Mouse (Mus musculus) MEL (cell line): ENCODE data around the gene Trim38. TPM values are rescaled to one million over a fixed set of nuclear protein-coding genes. Genes with fewer than 3 reads are reported as not detected.
A peak's percentile ranks its signal among the peaks of the same experiment; 100 is the strongest.

Experiments used
- DNase-seq: peaks from one replicate; pipeline ENCODE4 v3.0.0; 2011; ENCODE audit warnings: low read depth, low spot score
- H3K27ac ChIP-seq: 2 replicates; pipeline ENCODE4 v1.5.1; 2012; ENCODE audit warnings: low read depth, mild to moderate bottlenecking, control low read depth, low read length, moderate library complexity; ENCODE audit not compliant: control insufficient read depth
- H3K27me3 ChIP-seq, 2 experiments: fragments of 150-350 bp in 1 of 2; sonication (generic) in 1 of 2; 2 replicates each; pipeline ENCODE4 v1.6.1; 2012; ENCODE audit warnings: low read length in 2 of 2, mild to moderate bottlenecking in 2 of 2, improper control_type of control experiment in 1 of 2, moderate library complexity in 1 of 2; ENCODE audit not compliant: insufficient read depth in 2 of 2, control insufficient read depth in 1 of 2
- H3K36me3 ChIP-seq, 2 experiments: 2 replicates each; pipeline ENCODE4 v1.6.1; 2012 to 2014; ENCODE audit warnings: low read length in 2 of 2, improper control_type of control experiment in 1 of 2, inconsistent platforms in 1 of 2, mild to moderate bottlenecking in 1 of 2; ENCODE audit not compliant: insufficient read depth in 2 of 2, control insufficient read depth in 1 of 2
- H3K4me1 ChIP-seq, 2 experiments: fragments of 150-350 bp in 1 of 2; sonication (generic) in 1 of 2; 2 replicates each; pipeline ENCODE4 v1.6.1; 2012; ENCODE audit warnings: low read length in 2 of 2, improper control_type of control experiment in 1 of 2, mild to moderate bottlenecking in 1 of 2; ENCODE audit not compliant: insufficient read depth in 2 of 2, control insufficient read depth in 1 of 2
- H3K4me3 ChIP-seq, 2 experiments: fragments of 150-350 bp in 1 of 2; sonication (generic) in 1 of 2; 2 replicates each; pipeline ENCODE4 v1.5.1; 2012; ENCODE audit warnings: low read depth in 2 of 2, low read length in 2 of 2, mild to moderate bottlenecking in 2 of 2, moderate library complexity in 2 of 2, control low read depth in 1 of 2, improper control_type of control experiment in 1 of 2; ENCODE audit not compliant: control insufficient read depth in 1 of 2, insufficient read depth in 1 of 2
- H3K79me2 ChIP-seq: 2 replicates; pipeline ENCODE4 v1.6.1; 2012; ENCODE audit warnings: mild to moderate bottlenecking, low read length, moderate library complexity; ENCODE audit not compliant: control insufficient read depth, poor library complexity, insufficient read depth
- H3K9ac ChIP-seq: 2 replicates; pipeline ENCODE4 v1.6.1; 2012; ENCODE audit warnings: low read depth, mild to moderate bottlenecking, control low read depth, low read length, moderate library complexity; ENCODE audit not compliant: control insufficient read depth, poor library complexity, severe bottlenecking
- H3K9me3 ChIP-seq: fragments of 150-350 bp; sonication (generic); replicated peaks from 2 replicates; pipeline ENCODE4 v1.6.1; 2012; ENCODE audit warnings: mild to moderate bottlenecking, low read length, improper control_type of control experiment, moderate library complexity; ENCODE audit not compliant: insufficient read depth
- CHD2 ChIP-seq: IDR thresholded peaks from 2 replicates; pipeline ENCODE4 v1.6.1; 2011; ENCODE audit warnings: low read length, improper control_type of control experiment
- CTCF ChIP-seq, 3 experiments: IDR thresholded peaks in 2 of 3; conservative IDR thresholded peaks in 1 of 3; 2 replicates each; pipeline ENCODE4 v1.5.1; 2011 to 2012; ENCODE audit warnings: low read length in 3 of 3, low read depth in 2 of 3, mild to moderate bottlenecking in 2 of 3, improper control_type of control experiment in 1 of 3, inconsistent platforms in 1 of 3, mixed read lengths in 1 of 3, moderate library complexity in 1 of 3; ENCODE audit not compliant: control insufficient read depth in 1 of 3, insufficient read depth in 1 of 3, poor library complexity in 1 of 3, severe bottlenecking in 1 of 3
- ELF1 ChIP-seq: IDR thresholded peaks from 2 replicates; pipeline ENCODE4 v1.6.1; 2014; ENCODE audit warnings: low read depth, mild to moderate bottlenecking, inconsistent platforms, low read length, improper control_type of control experiment, moderate library complexity
- MAFK ChIP-seq: IDR thresholded peaks from 2 replicates; pipeline ENCODE4 v1.6.1; 2011; ENCODE audit warnings: low read depth, mild to moderate bottlenecking, low read length, improper control_type of control experiment, borderline replicate concordance
- MAX ChIP-seq: IDR thresholded peaks from 2 replicates; pipeline ENCODE4 v1.6.1; 2011; ENCODE audit warnings: low read length, improper control_type of control experiment
- NELFE ChIP-seq: IDR thresholded peaks from 2 replicates; pipeline ENCODE4 v1.6.1; 2011; ENCODE audit warnings: low read depth, low read length, improper control_type of control experiment
- NRF1 ChIP-seq: IDR thresholded peaks from 2 replicates; pipeline ENCODE4 v1.6.1; 2014; ENCODE audit warnings: low read depth, mild to moderate bottlenecking, inconsistent platforms, low read length, improper control_type of control experiment, moderate library complexity; ENCODE audit not compliant: poor library complexity, insufficient read depth, severe bottlenecking
- POLR2A ChIP-seq, 2 experiments: IDR thresholded peaks; 2 replicates each; pipeline ENCODE4 v1.6.1; 2011 to 2012; ENCODE audit warnings: low read length in 2 of 2, mild to moderate bottlenecking in 2 of 2, control low read depth in 1 of 2, improper control_type of control experiment in 1 of 2, low read depth in 1 of 2, moderate library complexity in 1 of 2; ENCODE audit not compliant: control insufficient read depth in 1 of 2, insufficient read depth in 1 of 2, poor library complexity in 1 of 2
- POLR2AphosphoS2 ChIP-seq: IDR thresholded peaks from 2 replicates; pipeline ENCODE4 v1.6.1; 2011; ENCODE audit warnings: low read length, improper control_type of control experiment
- POLR2AphosphoS5 ChIP-seq: IDR thresholded peaks from 2 replicates; pipeline ENCODE4 v1.6.1; 2012; ENCODE audit warnings: low read depth, borderline replicate concordance, mild to moderate bottlenecking, inconsistent platforms, low read length, moderate library complexity, mixed read lengths
- TAL1 ChIP-seq: IDR thresholded peaks from 2 replicates; pipeline ENCODE4 v1.6.1; 2012; ENCODE audit warnings: mild to moderate bottlenecking, inconsistent platforms, low read length, moderate library complexity, mixed read lengths
- TBP ChIP-seq: IDR thresholded peaks from 2 replicates; pipeline ENCODE4 v1.8.0; 2011; ENCODE audit warnings: low read depth, low read length, improper control_type of control experiment
- UBTF ChIP-seq: IDR thresholded peaks from 2 replicates; pipeline ENCODE4 v1.6.1; 2012; ENCODE audit warnings: low read depth, mild to moderate bottlenecking, inconsistent platforms, low read length, improper control_type of control experiment, moderate library complexity, borderline replicate concordance; ENCODE audit not compliant: insufficient read depth
- ZKSCAN1 ChIP-seq: IDR thresholded peaks from 2 replicates; pipeline ENCODE4 v1.6.1; 2012; ENCODE audit warnings: low read depth, mild to moderate bottlenecking, inconsistent platforms, low read length, improper control_type of control experiment, moderate library complexity
- ZMIZ1 ChIP-seq: IDR thresholded peaks from 2 replicates; pipeline ENCODE4 v1.6.1; 2012; ENCODE audit warnings: low read depth, mild to moderate bottlenecking, inconsistent platforms, low read length, improper control_type of control experiment, moderate library complexity
- polyA plus RNA-seq, 2 experiments: library from polyadenylated mRNA; stranded (reverse) in 1 of 2; unstranded in 1 of 2; fragments of >175 nt in 1 of 2; fragments of >200 nt in 1 of 2; gene quantifications; 2 replicates each; pipeline versions ENCODE4 v1.2.1 to v1.2.4; 2012; ENCODE audit warnings: low replicate concordance in 2 of 2, low read depth in 1 of 2; ENCODE audit not compliant: insufficient read length in 2 of 2, insufficient read depth in 1 of 2, missing spikeins in 1 of 2
- total RNA-seq: library from RNA; depleted of rRNA; stranded (reverse); fragments of 300-350 nt; gene quantifications from 2 replicates; pipeline ENCODE4 v1.2.3, GENCODE M21; 2012

The Trim38 gene
- total and polyA plus RNA-seq, 3 experiments: not detected

- Histone ChIP-seq H3K27ac (peak overlapping the region; percentile 81), H3K36me3 (peaks cover 0 to 49% of the 10 kb centered on the region in 2 experiments; a peak in 2 of 4 replicates), H3K4me1 (peaks cover 0 to 11% of the 10 kb centered on the region in 2 experiments; a peak in 2 of 4 replicates), H3K9ac (peak overlapping the region; percentile 67), H3K4me3 (peak overlapping the region in 1 of 2 experiments; percentile 30; a peak in 1 of 4 replicates), H3K79me2 (no peaks in the 10 kb centered on the region; the same call in 1 of the 2 replicates), H3K27me3 (no peaks in the 10 kb centered on the region), H3K9me3 (no peaks in the 10 kb centered on the region)
- TF ChIP-seq CHD2 (no peak), POLR2AphosphoS5 (peak; percentile 98; the same call in 1 of the 2 replicates), TBP (peak; percentile 39; the same call in 1 of the 2 replicates), CTCF (IDR thresholded peaks at IDR 0.05 in 2 of 3, conservative IDR thresholded peaks at IDR 0.05 in 1 of 3; ENCODE audit: control insufficient read depth in 1 of 3, insufficient read depth in 1 of 3, low read depth in 2 of 3, low read length in 3 of 3, poor library complexity in 1 of 3, severe bottlenecking in 1 of 3) (no peak), MAX (no peak), ELF1 (no peak), ZKSCAN1 (no peak), NRF1 (no peak), POLR2AphosphoS2 (no peak), POLR2A (IDR thresholded peaks at IDR 0.05; ENCODE audit: control insufficient read depth in 1 of 2, insufficient read depth in 1 of 2, low read depth in 1 of 2, low read length in 2 of 2, poor library complexity in 1 of 2) (peak; percentile 97 to 100), UBTF (peak; percentile 92; the same call in 1 of the 2 replicates), MAFK (no peak)
- peak; percentile 92 for DNase-seq
These were observed 12.4 kb upstream of the Trim38 start for GRCm38 (mm10) chr13:23757211-23757773.

DNA sequence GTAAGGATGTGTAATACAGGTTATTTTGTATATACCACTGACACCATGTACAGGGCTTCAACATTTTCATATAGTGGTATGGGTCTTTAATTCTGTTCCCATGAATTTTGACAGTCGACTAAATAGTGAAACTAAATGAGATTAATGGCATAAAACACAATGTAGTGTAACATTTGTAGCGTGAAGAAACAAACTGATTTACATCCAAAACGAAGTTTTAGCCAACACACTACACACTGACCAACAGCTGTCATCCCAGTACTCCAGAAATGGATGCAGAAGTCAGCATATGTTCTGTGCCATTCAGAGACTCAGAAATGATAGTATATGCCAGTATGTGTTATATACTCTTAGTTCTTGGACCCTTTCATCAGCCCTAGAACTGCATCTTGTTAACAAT lies 11.8 kb upstream of the Trim38 start:
- Histone ChIP-seq H3K9me3 (no peaks in the 10 kb centered on the region), H3K27ac (peak overlapping the region; percentile 70), H3K4me1 (peaks cover 0 to 11% of the 10 kb centered on the region in 2 experiments; a peak in 2 of 4 replicates), H3K36me3 (peaks cover 0 to 50% of the 10 kb centered on the region in 2 experiments; a peak in 2 of 4 replicates), H3K79me2 (no peaks in the 10 kb centered on the region), H3K27me3 (no peaks in the 10 kb centered on the region), H3K9ac (peak overlapping the region; percentile 67), H3K4me3 (no peak overlapping the region)
- DNase-seq: no peak
- TF ChIP-seq NRF1 (no peak), NELFE (no peak), TAL1 (no peak), ZMIZ1 (no peak)
